In genomic region chr5:141310641-141311040, GRCm38 (mm10) we compare ENCODE assay signal across 22 mouse cellular contexts.
DNase-seq lines count a peak whose midpoint lies in the region; ATAC-seq and TF ChIP-seq lines count a peak whose summit lies in the region.
"Had no signal": no experiment of that assay in that cellular context is flagged by ENCODE, and none has a peak within 500 bp of the region (broad histone marks: within the 10 kb centered on the region; RNA-seq: fewer than 3 reads in every experiment).

No protein-coding gene starts in this region.

- TF ChIP-seq CTCF in heart, adult 2 months (IDR thresholded peaks at IDR 0.05) = no peak

- no peak for DNase-seq in frontal cortex, postnatal 10 days (ENCODE audit: low spot score in 2 of 2)
- peak; percentile 6 to 17 for DNase-seq in heart, adult 2 months
- DNase-seq in heart, embryonic 10.5 days (ENCODE audit: low spot score) = no peak
- peak; percentile 31 for DNase-seq in left cerebral cortex, postnatal 14 days (ENCODE audit: low spot score in 2 of 2)
- DNase-seq in left cerebral cortex, adult 8-10 months (ENCODE audit: low spot score in 2 of 2) = no peak
- peak; percentile 56 for DNase-seq in brain, adult 2 months (ENCODE audit: low read depth, low spot score)
- DNase-seq: adrenal gland, adult 8-10 months; adrenal gland, postnatal 36 days; B cell, adult 2 months; cerebellum, adult 11 months; cerebellum, adult 8-10 months; embryo, embryonic 11 days; gastrocnemius, postnatal 14 days had no signal

- no peak overlapping the region for H3K9ac ChIP-seq in heart, adult 2 months (ENCODE audit: low read depth, low read length)
- H3K9ac ChIP-seq: embryonic facial prominence, embryonic 15.5 days; forebrain, embryonic 15.5 days; heart, embryonic 15.5 days; hindbrain, embryonic 13.5 days had no signal

- no peaks in the 10 kb centered on the region for H3K36me3 ChIP-seq in heart, adult 2 months (ENCODE audit: control insufficient read depth, insufficient read depth, low read length)
- no peaks in the 10 kb centered on the region for H3K36me3 ChIP-seq in heart, embryonic 10.5 days
- H3K36me3 ChIP-seq: embryonic facial prominence, embryonic 15.5 days; forebrain, embryonic 15.5 days; G1E; heart, embryonic 15.5 days; hindbrain, embryonic 13.5 days had no signal

- H3K4me3 ChIP-seq in heart, adult 2 months = no peak overlapping the region
- no peak overlapping the region for H3K4me3 ChIP-seq in heart, embryonic 10.5 days
- H3K4me3 ChIP-seq: embryonic facial prominence, embryonic 15.5 days; erythroblast, embryonic 14.5 days; forebrain, embryonic 15.5 days; heart, embryonic 15.5 days; hindbrain, embryonic 13.5 days had no signal

- no peaks in the 10 kb centered on the region for H3K79me2 ChIP-seq in heart, adult 2 months (replicated peaks; ENCODE audit: control insufficient read depth, insufficient read depth, low read length)

- peak; percentile 62; the same call in 1 of the 2 replicates for ATAC-seq in frontal cortex, adult (ENCODE audit: low TSS enrichment)
- ATAC-seq: CD4-positive, CD25-positive, alpha-beta regulatory T cell, adult 4 months; forebrain, embryonic 15.5 days; hindbrain, postnatal 0 days had no signal

- intact Hi-C loops in heart, adult 2 months (cut with DNase I) = no loop called here
- intact Hi-C loops in left cerebral cortex, postnatal 14 days (cut with DNase I) = no loop called here

- WGBS in heart, adult 2 months = 79% methylated on average over 1 of the region's 1 CpGs
- WGBS in heart, embryonic 10.5 days = 85% methylated on average over 1 of the region's 1 CpGs

- no peaks in the 10 kb centered on the region for H3K9me3 ChIP-seq in heart, embryonic 10.5 days
- H3K9me3 ChIP-seq: embryonic facial prominence, embryonic 15.5 days; forebrain, embryonic 15.5 days; heart, embryonic 15.5 days; hindbrain, embryonic 13.5 days had no signal

- no peaks in the 10 kb centered on the region for H3K4me1 ChIP-seq in heart, adult 2 months (ENCODE audit: control insufficient read depth, insufficient read depth, low read length)
- H3K4me1 ChIP-seq in heart, embryonic 10.5 days = peaks cover 17% of the 10 kb centered on the region
- H3K4me1 ChIP-seq: embryonic facial prominence, embryonic 15.5 days; forebrain, embryonic 15.5 days; hindbrain, embryonic 13.5 days had no signal

- no peak for TF ChIP-seq EP300 in heart, adult 2 months (IDR thresholded peaks at IDR 0.05; ENCODE audit: insufficient read depth, low read depth, low read length)

- TF ChIP-seq POLR2A in heart, adult 2 months (IDR thresholded peaks at IDR 0.05; ENCODE audit: insufficient read depth, low read depth, low read length) = no peak

- H3K27ac ChIP-seq in heart, adult 2 months = no peak overlapping the region
- H3K27ac ChIP-seq in heart, embryonic 10.5 days = no peak overlapping the region
- H3K27ac ChIP-seq: embryonic facial prominence, embryonic 15.5 days; forebrain, embryonic 15.5 days; heart, embryonic 15.5 days; hindbrain, embryonic 13.5 days; hindbrain, postnatal 0 days had no signal

- H3K27me3 ChIP-seq in heart, adult 2 months (ENCODE audit: control insufficient read depth, insufficient read depth, low read length) = no peaks in the 10 kb centered on the region
- H3K27me3 ChIP-seq in heart, embryonic 10.5 days (ENCODE audit: insufficient read depth, poor library complexity, severe bottlenecking) = no peaks in the 10 kb centered on the region
- H3K27me3 ChIP-seq: embryonic facial prominence, embryonic 15.5 days; forebrain, embryonic 15.5 days; heart, embryonic 15.5 days; hindbrain, embryonic 13.5 days had no signal

Comparison
In these comparisons a context has a peak if more than half of its experiments do, and no peak if none do; other contexts are left out.
1. DNase-seq: peak in heart, adult 2 months (2 of 2), left cerebral cortex, postnatal 14 days (2 of 2) and brain, adult 2 months (single experiment); none in frontal cortex, postnatal 10 days (0 of 2), heart, embryonic 10.5 days (single experiment) and left cerebral cortex, adult 8-10 months (0 of 2).